Mouse (Mus musculus) layer of hippocampus, postnatal 10 days (tissue): Measurements from ENCODE around the gene Gpr63. TPM values are rescaled to one million over a fixed set of nuclear protein-coding genes. Genes with fewer than 3 reads are reported as not detected.
"Not testable (repeated sequence)": the region's sequence is repeated elsewhere in the genome, so short reads cannot be mapped to it uniquely, and the experiment has no call there.

Experiments
- DNase-seq, 2 experiments: peaks; one replicate each; pipeline ENCODE4 v3.0.0; 2021; ENCODE audit warnings: low spot score in 2 of 2
- total RNA-seq, 2 experiments: library from RNA; stranded (reverse); gene quantifications; 2 replicates each; pipeline ENCODE4 v1.2.3; 2021

Gpr63 gene
- total RNA-seq, 2 experiments from 2014 or later: 86.1 to 91.9 TPM

GRCm38 (mm10) chr4:25055541-25055940, 89.3 kb downstream of the Gpr63 start:
- DNase-seq: not testable (repeated sequence)

Other genes with a start within 250 kb of the Gpr63 start
- gene Klhl32, start 115.3 kb upstream of the Gpr63 start, total RNA-seq: 10 to 100 TPM; 20.3 to 22.4 TPM
- gene Ndufaf4, start 68.3 kb upstream of the Gpr63 start, total RNA-seq: 10 to 100 TPM; 39.4 to 39.9 TPM